Mouse (Mus musculus): ENCODE measurements around the gene Susd2. TPM values are rescaled to one million over a fixed set of nuclear protein-coding genes. Genes with fewer than 3 reads are reported as not detected.

The Susd2 gene
- polyA plus RNA-seq, 1 experiment from 2014 or later, result 11.8 TPM

Other genes with a start within 250 kb of the Susd2 start
- gene Upb1, start 242.9 kb downstream of the Susd2 start, polyA plus RNA-seq (2015; fragmentation: Nextera tagmentation; extraction: Ambion mirVana), result 4.3 TPM in 2 replicates
- 137 and 147 TPM in 2 replicates for gene Snrpd3, start 126.5 kb downstream of the Susd2 start, polyA plus RNA-seq (2015; fragmentation: Nextera tagmentation; extraction: Ambion mirVana)
- 26.7 and 27.5 TPM in 2 replicates for gene Gucd1, start 126.0 kb downstream of the Susd2 start, polyA plus RNA-seq (2015; fragmentation: Nextera tagmentation; extraction: Ambion mirVana)
- 1.6 and 2.6 TPM in 2 replicates for gene Lrrc75b, start 83.7 kb downstream of the Susd2 start, polyA plus RNA-seq (2015; fragmentation: Nextera tagmentation; extraction: Ambion mirVana)
- 26.5 and 36.2 TPM in 2 replicates for gene Ggt1, start 82.4 kb downstream of the Susd2 start, polyA plus RNA-seq (2015; fragmentation: Nextera tagmentation; extraction: Ambion mirVana)
- 7.0 and 7.2 TPM in 2 replicates for gene Ggt5, start 54.7 kb downstream of the Susd2 start, polyA plus RNA-seq (2015; fragmentation: Nextera tagmentation; extraction: Ambion mirVana)
- 33.6 and 35.8 TPM in 2 replicates for gene Cabin1, start 120.3 kb upstream of the Susd2 start, polyA plus RNA-seq (2015; fragmentation: Nextera tagmentation; extraction: Ambion mirVana)
- 70.1 and 84.3 TPM in 2 replicates for gene Ddt, start 129.4 kb upstream of the Susd2 start, polyA plus RNA-seq (2015; fragmentation: Nextera tagmentation; extraction: Ambion mirVana)
- gene Gm20441, start 136.9 kb upstream of the Susd2 start, polyA plus RNA-seq (2015; fragmentation: Nextera tagmentation; extraction: Ambion mirVana), result 0.37 TPM in 1 of 2 replicates, not detected in the other
- 42.1 and 43.5 TPM in 2 replicates for gene Gstt3, start 137.4 kb upstream of the Susd2 start, polyA plus RNA-seq (2015; fragmentation: Nextera tagmentation; extraction: Ambion mirVana)
- gene Gstt1, start 154.6 kb upstream of the Susd2 start, polyA plus RNA-seq (2015; fragmentation: Nextera tagmentation; extraction: Ambion mirVana), result 17.9 and 21.3 TPM in 2 replicates
- not detected in 2 replicates for gene Gstt4, start 178.5 kb upstream of the Susd2 start, polyA plus RNA-seq (2015; fragmentation: Nextera tagmentation; extraction: Ambion mirVana)
- gene Gstt2, start 193.4 kb upstream of the Susd2 start, polyA plus RNA-seq (2015; fragmentation: Nextera tagmentation; extraction: Ambion mirVana), result 54.8 and 58.7 TPM in 2 replicates
- gene Mif, start 216.2 kb upstream of the Susd2 start, polyA plus RNA-seq (2015; fragmentation: Nextera tagmentation; extraction: Ambion mirVana), result 1,866 and 1,981 TPM in 2 replicates
- 6.6 and 8.8 TPM in 2 replicates for gene Derl3, start 249.4 kb upstream of the Susd2 start, polyA plus RNA-seq (2015; fragmentation: Nextera tagmentation; extraction: Ambion mirVana)